Mouse (Mus musculus) liver, embryonic 11.5 days (tissue): Measurements from ENCODE around the gene Pmvk. TPM values are rescaled to one million over a fixed set of nuclear protein-coding genes. Genes with fewer than 3 reads are reported as not detected.

ENCODE experiments used
- ATAC-seq: fragments of 200-750 bp; cut with Nextera tagmentation; replicated peaks from 2 replicates; pipeline ENCODE4 v1.8.0; 2017; ENCODE audit warnings: moderate number of reproducible peaks, mild to moderate bottlenecking, moderate TSS enrichment, moderate library complexity; ENCODE audit not compliant: low FRiP score
- DNase-seq: peaks from one replicate; pipeline ENCODE4 v3.0.0-alpha.2; 2017; ENCODE audit warnings: low spot score
- H3K27ac ChIP-seq: fragments of 300-500 bp; sonication (generic); 2 replicates; pipeline ENCODE4 v1.5.1; 2014; ENCODE audit warnings: mild to moderate bottlenecking, low read depth, low read length, control low read depth
- H3K27me3 ChIP-seq: fragments of 300-500 bp; sonication (generic); replicated peaks from 2 replicates; pipeline ENCODE4 v1.6.1; 2014; ENCODE audit warnings: low read length, mixed read lengths; ENCODE audit not compliant: control insufficient read depth, insufficient read depth
- H3K36me3 ChIP-seq: fragments of 300-500 bp; sonication (generic); 2 replicates; pipeline ENCODE4 v1.6.1; 2014; ENCODE audit warnings: mild to moderate bottlenecking, low read length, moderate library complexity, mixed read lengths; ENCODE audit not compliant: control insufficient read depth, insufficient read depth
- H3K4me1 ChIP-seq: fragments of 300-500 bp; sonication (generic); replicated peaks from 2 replicates; pipeline ENCODE4 v1.6.1; 2014; ENCODE audit warnings: low read length, mixed read lengths; ENCODE audit not compliant: control insufficient read depth, insufficient read depth
- H3K4me2 ChIP-seq: fragments of 300-500 bp; sonication (generic); 2 replicates; pipeline ENCODE4 v1.6.1; 2014; ENCODE audit warnings: mild to moderate bottlenecking, control low read depth, moderate library complexity
- H3K4me3 ChIP-seq: fragments of 300-500 bp; sonication (generic); 2 replicates; pipeline ENCODE4 v1.5.1; 2014; ENCODE audit warnings: low read depth, low read length, control low read depth
- H3K9ac ChIP-seq: fragments of 300-500 bp; sonication (generic); 2 replicates; pipeline ENCODE4 v1.6.1; 2014; ENCODE audit warnings: low read depth, low read length, control low read depth
- H3K9me3 ChIP-seq: fragments of 300-500 bp; sonication (generic); 2 replicates; pipeline ENCODE4 v1.6.1; 2016; ENCODE audit warnings: low read length, inconsistent platforms, mixed read lengths; ENCODE audit not compliant: control insufficient read depth
- WGBS: fragments of 180-500 bp; shearing (Covaris S2); extraction: QIAGEN DNeasy Blood & Tissue Kit; methylation state at CpG from one replicate; pipeline ENCODE4 v1.1.7; 2014; 5-methylcytosine and 5-hydroxymethylcytosine counted together
- polyA plus RNA-seq: library from polyadenylated mRNA; unstranded; fragments of >200 nt; fragmentation: Nextera tagmentation; extraction: Ambion mirVana; gene quantifications from 2 replicates; pipeline ENCODE4 v1.2.1, GENCODE M21; 2014

Pmvk gene
- polyA plus RNA-seq, 1 experiment from 2014 or later = 58.0 TPM

DNA sequence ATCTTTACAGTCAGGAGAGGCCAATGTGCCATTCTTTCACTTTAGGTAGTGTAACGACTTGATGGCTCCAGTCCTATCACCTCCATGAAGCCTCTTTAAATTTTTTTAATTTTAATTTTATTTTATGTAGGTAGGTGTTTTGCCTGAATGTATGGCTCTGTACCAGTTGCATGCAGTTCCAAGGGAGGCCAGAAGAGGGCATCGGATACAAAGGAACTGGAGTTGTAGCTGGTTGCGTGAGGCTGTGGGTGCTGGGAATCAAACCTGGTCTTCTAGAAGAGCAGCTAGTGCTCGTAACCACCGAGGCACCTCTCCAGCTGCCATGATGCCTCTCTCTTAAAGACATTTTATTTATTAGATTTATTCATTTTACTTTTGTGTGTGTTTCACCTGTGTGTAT, 62.0 kb downstream of the Pmvk start:
- Histone ChIP-seq H3K4me2 (no peak overlapping the region), H3K4me1 (peaks cover 6% of the 10 kb centered on the region), H3K9me3 (peaks cover 6% of the 10 kb centered on the region; the same call in 1 of the 2 replicates), H3K4me3 (no peak overlapping the region), H3K9ac (no peak overlapping the region), H3K36me3 (no peaks in the 10 kb centered on the region), H3K27me3 (peaks cover 24% of the 10 kb centered on the region), H3K27ac (no peak overlapping the region)
- WGBS = 79% methylated on average over 5 of the region's 5 CpGs
- ATAC-seq = no peak
- DNase-seq = no peak

Other genes starting within 250 kb of the Pmvk start
- gene Thbs3, start 239.4 kb upstream of the Pmvk start, polyA plus RNA-seq = 3.2 and 5.9 TPM in 2 replicates
- gene Mtx1, start 227.5 kb upstream of the Pmvk start, polyA plus RNA-seq = 219 and 241 TPM in 2 replicates
- gene Muc1, start 225.5 kb upstream of the Pmvk start, polyA plus RNA-seq = 0.30 and 0.62 TPM in 2 replicates
- gene Krtcap2, start 208.6 kb upstream of the Pmvk start, polyA plus RNA-seq = 246 and 251 TPM in 2 replicates
- gene Trim46, start 208.2 kb upstream of the Pmvk start, polyA plus RNA-seq = 0.97 and 1.7 TPM in 2 replicates
- gene Dpm3, start 195.2 kb upstream of the Pmvk start, polyA plus RNA-seq = 106 and 118 TPM in 2 replicates
- gene Slc50a1, start 184.0 kb upstream of the Pmvk start, polyA plus RNA-seq = 25.3 and 31.5 TPM in 2 replicates
- gene Efna1, start 173.4 kb upstream of the Pmvk start, polyA plus RNA-seq = 11.4 and 11.8 TPM in 2 replicates
- gene Efna3, start 131.6 kb upstream of the Pmvk start, polyA plus RNA-seq = 2.1 and 3.9 TPM in 2 replicates
- gene Efna4, start 116.5 kb upstream of the Pmvk start, polyA plus RNA-seq = 6.5 and 6.9 TPM in 2 replicates
- gene Adam15, start 104.5 kb upstream of the Pmvk start, polyA plus RNA-seq = 19.5 and 23.2 TPM in 2 replicates
- 0.10 TPM in 1 of 2 replicates, not detected in the other for gene Dcst2, start 92.6 kb upstream of the Pmvk start, polyA plus RNA-seq
- gene Dcst1, start 89.3 kb upstream of the Pmvk start, polyA plus RNA-seq = not detected in 2 replicates
- 1.5 and 2.1 TPM in 2 replicates for gene Zbtb7b, start 59.8 kb upstream of the Pmvk start, polyA plus RNA-seq
- not detected in 2 replicates for gene Lenep, start 51.7 kb upstream of the Pmvk start, polyA plus RNA-seq
- gene Flad1, start 42.7 kb upstream of the Pmvk start, polyA plus RNA-seq = 34.3 and 37.8 TPM in 2 replicates
- 498 and 502 TPM in 2 replicates for gene Cks1b, start 36.2 kb upstream of the Pmvk start, polyA plus RNA-seq
- gene Shc1, start 36.1 kb upstream of the Pmvk start, polyA plus RNA-seq = 72.8 and 75.6 TPM in 2 replicates
- 35.5 and 37.7 TPM in 2 replicates for gene Pygo2, start 24.3 kb upstream of the Pmvk start, polyA plus RNA-seq
- gene Pbxip1, start 17.8 kb upstream of the Pmvk start, polyA plus RNA-seq = 8.3 and 8.7 TPM in 2 replicates
- 0.19 and 0.45 TPM in 2 replicates for gene Kcnn3, start 65.6 kb downstream of the Pmvk start, polyA plus RNA-seq